9 mouse cellular contexts compared by ENCODE assay signal in the genomic region with DNA sequence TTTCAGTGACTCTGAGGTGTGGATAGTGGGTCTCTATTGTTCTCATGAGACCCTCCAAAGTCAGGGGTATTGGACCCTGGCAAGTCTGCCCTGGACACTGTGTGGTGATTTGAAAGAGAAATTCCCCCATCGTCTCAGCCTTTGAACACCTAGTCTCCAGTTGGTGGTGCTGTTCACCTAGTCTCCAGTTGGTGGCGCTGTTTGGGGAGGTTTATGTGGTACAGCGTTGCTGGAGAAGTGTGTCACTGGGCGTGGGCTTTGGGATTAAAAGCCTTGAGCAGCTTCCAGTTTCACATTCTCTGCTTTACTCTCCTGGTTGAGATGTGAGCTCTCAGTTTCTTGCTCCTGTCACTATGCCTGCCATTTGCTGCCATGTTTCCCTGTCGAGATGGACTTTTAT. TPM values are rescaled to one million over a fixed set of nuclear protein-coding genes. Genes with fewer than 3 reads are reported as not detected.
DNase-seq lines count a peak whose midpoint lies in the region; ATAC-seq and TF ChIP-seq lines count a peak whose summit lies in the region.
"Had no signal": no experiment of that assay in that cellular context is flagged by ENCODE, and none has a peak within 500 bp of the region (broad histone marks: within the 10 kb centered on the region; RNA-seq: fewer than 3 reads in every experiment).

No protein-coding gene starts in this region.

- no peak overlapping the region for H3K4me2 ChIP-seq in forebrain, embryonic 11.5 days (ENCODE audit: low read depth, low read length, severe bottlenecking)
- no peak overlapping the region for H3K4me2 ChIP-seq in forebrain, embryonic 16.5 days (ENCODE audit: low read length)
- no peak overlapping the region for H3K4me2 ChIP-seq in embryonic facial prominence, embryonic 11.5 days (ENCODE audit: low read depth, low read length)

- H3K27ac ChIP-seq in forebrain, embryonic 11.5 days (ENCODE audit: low read depth, low read length), result no peak overlapping the region
- no peak overlapping the region for H3K27ac ChIP-seq in forebrain, embryonic 16.5 days (ENCODE audit: low read length)
- no peak overlapping the region for H3K27ac ChIP-seq in embryonic facial prominence, embryonic 11.5 days (replicated peaks; ENCODE audit: low read depth, low read length)
- no peak overlapping the region for H3K27ac ChIP-seq in spleen, adult 2 months (ENCODE audit: insufficient read depth, low read length)

- H3K4me3 ChIP-seq in forebrain, embryonic 11.5 days (ENCODE audit: low read depth, low read length), result no peak overlapping the region
- no peak overlapping the region for H3K4me3 ChIP-seq in forebrain, embryonic 16.5 days (replicated peaks; ENCODE audit: low read length)
- H3K4me3 ChIP-seq in embryonic facial prominence, embryonic 11.5 days (ENCODE audit: low read depth, low read length), result no peak overlapping the region
- H3K4me3 ChIP-seq in spleen, adult 2 months (ENCODE audit: extremely low read depth, insufficient read depth, insufficient read length), result no peak overlapping the region

- H3K9me3 ChIP-seq in forebrain, embryonic 11.5 days (ENCODE audit: control insufficient read depth, low read length), result no peaks in the 10 kb centered on the region
- H3K9me3 ChIP-seq in forebrain, embryonic 16.5 days (ENCODE audit: control insufficient read depth, low read length), result no peaks in the 10 kb centered on the region
- H3K9me3 ChIP-seq in embryonic facial prominence, embryonic 11.5 days (replicated peaks; ENCODE audit: control insufficient read depth, low read length), result no peaks in the 10 kb centered on the region; the same call in 1 of the 2 replicates

- TF ChIP-seq POLR2A in spleen, adult 2 months (IDR thresholded peaks at IDR 0.05; ENCODE audit: low read depth, low read length), result no peak

- no peaks in the 10 kb centered on the region for H3K4me1 ChIP-seq in forebrain, embryonic 11.5 days (replicated peaks; ENCODE audit: control insufficient read depth, insufficient read depth, low read length)
- no peaks in the 10 kb centered on the region for H3K4me1 ChIP-seq in forebrain, embryonic 16.5 days (replicated peaks; ENCODE audit: control insufficient read depth, insufficient read depth, low read length)
- H3K4me1 ChIP-seq in embryonic facial prominence, embryonic 11.5 days (ENCODE audit: control insufficient read depth, insufficient read depth, low read length), result no peaks in the 10 kb centered on the region
- peaks cover 2% of the 10 kb centered on the region; the same call in 1 of the 2 replicates for H3K4me1 ChIP-seq in spleen, adult 2 months (ENCODE audit: control insufficient read depth, insufficient read depth, insufficient read length)

- WGBS in forebrain, embryonic 11.5 days, result 18% methylated on average over 5 of the region's 5 CpGs
- WGBS in forebrain, embryonic 16.5 days, result 17% methylated on average over 5 of the region's 5 CpGs
- 26% methylated on average over 5 of the region's 5 CpGs for WGBS in embryonic facial prominence, embryonic 11.5 days
- WGBS in spleen, adult 2 months, result 26% methylated on average over 5 of the region's 5 CpGs

- no peaks in the 10 kb centered on the region for H3K27me3 ChIP-seq in forebrain, embryonic 11.5 days (ENCODE audit: control insufficient read depth, insufficient read depth, low read length)
- no peaks in the 10 kb centered on the region for H3K27me3 ChIP-seq in forebrain, embryonic 16.5 days (replicated peaks; ENCODE audit: control insufficient read depth, insufficient read depth, low read length)
- no peaks in the 10 kb centered on the region for H3K27me3 ChIP-seq in embryonic facial prominence, embryonic 11.5 days (ENCODE audit: control insufficient read depth, insufficient read depth, low read length)
- no peaks in the 10 kb centered on the region for H3K27me3 ChIP-seq in spleen, adult 2 months (ENCODE audit: control insufficient read depth, insufficient read depth, low read length)

- no peaks in the 10 kb centered on the region for H3K36me3 ChIP-seq in forebrain, embryonic 11.5 days (ENCODE audit: control insufficient read depth, insufficient read depth, low read length)
- H3K36me3 ChIP-seq in forebrain, embryonic 16.5 days (ENCODE audit: control insufficient read depth, insufficient read depth), result no peaks in the 10 kb centered on the region
- no peaks in the 10 kb centered on the region for H3K36me3 ChIP-seq in embryonic facial prominence, embryonic 11.5 days (replicated peaks; ENCODE audit: control insufficient read depth, insufficient read depth, low read depth, low read length)
- no peaks in the 10 kb centered on the region for H3K36me3 ChIP-seq in spleen, adult 2 months (ENCODE audit: control insufficient read depth, insufficient read depth, low read length)

- no peak overlapping the region for H3K9ac ChIP-seq in forebrain, embryonic 11.5 days (ENCODE audit: low read length)
- no peak overlapping the region for H3K9ac ChIP-seq in forebrain, embryonic 16.5 days (replicated peaks; ENCODE audit: low read depth, low read length)
- no peak overlapping the region for H3K9ac ChIP-seq in embryonic facial prominence, embryonic 11.5 days (replicated peaks; ENCODE audit: low read length)

- no peak for ATAC-seq in forebrain, embryonic 11.5 days (replicated peaks; ENCODE audit: low FRiP score)
- ATAC-seq in forebrain, embryonic 16.5 days, result no peak
- ATAC-seq in embryonic facial prominence, embryonic 11.5 days (replicated peaks; ENCODE audit: insufficient number of reproducible peaks, low FRiP score, low TSS enrichment, low read depth), result 0 out of 2 replicates have a peak, but pooled peaks have one; percentile 48

- peak; percentile 78 for DNase-seq in forebrain, embryonic 11.5 days (ENCODE audit: low spot score)
- DNase-seq in A20 (ENCODE audit: low read depth, low spot score), result peak; percentile 80
- peak; percentile 73 for DNase-seq in adrenal gland, postnatal 25 days
- DNase-seq in embryonic facial prominence, embryonic 11.5 days (ENCODE audit: low spot score), result peak; percentile 70
- peak; percentile 58 to 72 for DNase-seq in kidney, postnatal 25 days
- DNase-seq in lung, postnatal 14 days, result peak; percentile 76
- peak; percentile 25 to 37 for DNase-seq in spleen, adult 2 months (ENCODE audit: low read depth in 1 of 2, low spot score in 2 of 2)

- peak; percentile 65; the same call in 1 of the 2 replicates for TF ChIP-seq CTCF in spleen, adult 2 months (IDR thresholded peaks at IDR 0.05; ENCODE audit: extremely low read depth, insufficient read depth, insufficient read length, insufficient replicate concordance)

RNA-seq across cellular contexts. Expression of a gene that starts 28.1 kb away (rescaled TPM):
- polyA plus RNA-seq in forebrain, embryonic 11.5 days (2014; fragmentation: Nextera tagmentation; extraction: Ambion mirVana), result 97.6 and 104 TPM in 2 replicates
- polyA plus RNA-seq in forebrain, embryonic 16.5 days (2015; fragmentation: Nextera tagmentation; extraction: Ambion mirVana), result 51.7 and 51.9 TPM in 2 replicates
- 224 and 228 TPM in 2 replicates for total RNA-seq in adrenal gland, postnatal 25 days (2021)
- 63.9 and 64.8 TPM in 2 replicates for polyA plus RNA-seq in embryonic facial prominence, embryonic 11.5 days (2014; fragmentation: Nextera tagmentation; extraction: Ambion mirVana)
- polyA plus RNA-seq in spleen, adult 2 months (2012; rRNA removed), result 41.7 and 55.4 TPM in 2 replicates

RNA-seq across cellular contexts. Expression of a gene that starts 39.9 kb away (rescaled TPM):
- polyA plus RNA-seq in forebrain, embryonic 11.5 days (2014; fragmentation: Nextera tagmentation; extraction: Ambion mirVana), result not detected in 2 replicates
- not detected in 2 replicates for polyA plus RNA-seq in forebrain, embryonic 16.5 days (2015; fragmentation: Nextera tagmentation; extraction: Ambion mirVana)
- total RNA-seq in adrenal gland, postnatal 25 days (2021), result not detected in 2 replicates
- polyA plus RNA-seq in embryonic facial prominence, embryonic 11.5 days (2014; fragmentation: Nextera tagmentation; extraction: Ambion mirVana), result not detected in 2 replicates
- polyA plus RNA-seq in spleen, adult 2 months (2012; rRNA removed), result not detected in 2 replicates
- total RNA-seq: layer of hippocampus, postnatal 36 days had no signal

RNA-seq across cellular contexts. Expression of a gene that starts 57.0 kb away (rescaled TPM):
- polyA plus RNA-seq in forebrain, embryonic 11.5 days (2014; fragmentation: Nextera tagmentation; extraction: Ambion mirVana), result not detected in 2 replicates
- not detected in 2 replicates for polyA plus RNA-seq in forebrain, embryonic 16.5 days (2015; fragmentation: Nextera tagmentation; extraction: Ambion mirVana)
- not detected in 2 replicates for total RNA-seq in adrenal gland, postnatal 25 days (2021)
- polyA plus RNA-seq in embryonic facial prominence, embryonic 11.5 days (2014; fragmentation: Nextera tagmentation; extraction: Ambion mirVana), result not detected in 2 replicates
- polyA plus RNA-seq in spleen, adult 2 months (2012; rRNA removed), result not detected in 2 replicates
- total RNA-seq: layer of hippocampus, postnatal 36 days had no signal
